Mouse (Mus musculus) limb, embryonic 15.5 days (tissue): Measurements from ENCODE around the gene Agpat1. TPM values are rescaled to one million over a fixed set of nuclear protein-coding genes. Genes with fewer than 3 reads are reported as not detected.

Experiments
- ATAC-seq: fragments of 200-750 bp; cut with Nextera tagmentation; 2 replicates; pipeline ENCODE4 v1.8.0; 2017; ENCODE audit warnings: low read depth, moderate TSS enrichment; ENCODE audit not compliant: insufficient number of reproducible peaks, low FRiP score, low TSS enrichment
- H3K27ac ChIP-seq: fragments of 300-500 bp; sonication (generic); 2 replicates; pipeline ENCODE4 v1.5.1; 2015; ENCODE audit warnings: moderate library complexity, mild to moderate bottlenecking, inconsistent platforms
- H3K27me3 ChIP-seq: fragments of 300-500 bp; sonication (generic); 2 replicates; pipeline ENCODE4 v1.6.1; 2015; ENCODE audit warnings: inconsistent platforms
- H3K36me3 ChIP-seq: fragments of 300-500 bp; sonication (generic); 2 replicates; pipeline ENCODE4 v1.6.1; 2015; ENCODE audit warnings: inconsistent platforms
- H3K4me1 ChIP-seq: fragments of 300-500 bp; sonication (generic); 2 replicates; pipeline ENCODE4 v1.6.1; 2015; ENCODE audit warnings: inconsistent platforms
- H3K4me2 ChIP-seq: fragments of 300-500 bp; sonication (generic); 2 replicates; pipeline ENCODE4 v1.6.1; 2015; ENCODE audit warnings: mild to moderate bottlenecking, inconsistent platforms
- H3K4me3 ChIP-seq: fragments of 300-500 bp; sonication (generic); 2 replicates; pipeline ENCODE4 v1.5.1; 2015; ENCODE audit warnings: mild to moderate bottlenecking, inconsistent platforms
- H3K9ac ChIP-seq: fragments of 300-500 bp; sonication (generic); 2 replicates; pipeline ENCODE4 v1.6.1; 2015; ENCODE audit warnings: inconsistent platforms
- H3K9me3 ChIP-seq: fragments of 300-500 bp; sonication (generic); 2 replicates; pipeline ENCODE4 v1.6.1; 2016; ENCODE audit warnings: inconsistent platforms
- WGBS: fragments of 180-500 bp; shearing (Covaris S2); methylation state at CpG from one replicate; pipeline ENCODE4 v1.1.7; 2015; 5-methylcytosine and 5-hydroxymethylcytosine counted together
- polyA plus RNA-seq: library from polyadenylated mRNA; unstranded; fragments of >200 nt; fragmentation: Nextera tagmentation; extraction: Ambion mirVana; gene quantifications from 2 replicates; pipeline ENCODE4 v1.2.1, GENCODE M21; 2015

Gene Agpat1
- 45.8 and 50.6 TPM in 2 replicates for polyA plus RNA-seq

GRCm38 (mm10) chr17:34604061-34604508 lies at the start of gene Agpat1:
Agpat1 (plus strand) TSS chr17:34604262.
- Histone ChIP-seq H3K9ac (peak within 1 kb of the TSS; percentile 65), H3K27me3 (no peaks in the 10 kb centered on the region), H3K9me3 (no peaks in the 10 kb centered on the region), H3K4me3 (peak within 1 kb of the TSS; percentile 84), H3K36me3 (peaks cover 28% of the 10 kb centered on the region), H3K4me2 (peak within 1 kb of the TSS; percentile 86), H3K4me1 (peaks cover 57% of the 10 kb centered on the region), H3K27ac (peak within 1 kb of the TSS; percentile 89)
- peak; percentile 90 for ATAC-seq
- under 1% methylated on average over 35 of the region's 35 CpGs for WGBS

GRCm38 (mm10) chr17:34555483-34555882 lies 48.6 kb upstream of the Agpat1 start:
- no peak overlapping the region for H3K27ac ChIP-seq
- no peaks in the 10 kb centered on the region for H3K4me1 ChIP-seq
- no peak overlapping the region for H3K4me3 ChIP-seq
- H3K9ac ChIP-seq = no peak overlapping the region
- WGBS = 18% methylated on average over 5 of the region's 5 CpGs
- no peaks in the 10 kb centered on the region for H3K36me3 ChIP-seq
- H3K9me3 ChIP-seq = no peaks in the 10 kb centered on the region
- no peak for ATAC-seq
- H3K4me2 ChIP-seq = no peak overlapping the region
- no peaks in the 10 kb centered on the region for H3K27me3 ChIP-seq

- Histone ChIP-seq H3K27me3 (no peaks in the 10 kb centered on the region), H3K9ac (no peak overlapping the region), H3K9me3 (no peaks in the 10 kb centered on the region), H3K4me1 (no peaks in the 10 kb centered on the region), H3K4me3 (no peak overlapping the region), H3K36me3 (no peaks in the 10 kb centered on the region), H3K4me2 (no peak overlapping the region), H3K27ac (no peak overlapping the region)
- 81% methylated on average over 8 of the region's 8 CpGs for WGBS
- no peak for ATAC-seq
Measured at GRCm38 (mm10) chr17:34556406-34556805, 47.7 kb upstream of the Agpat1 start.

DNA sequence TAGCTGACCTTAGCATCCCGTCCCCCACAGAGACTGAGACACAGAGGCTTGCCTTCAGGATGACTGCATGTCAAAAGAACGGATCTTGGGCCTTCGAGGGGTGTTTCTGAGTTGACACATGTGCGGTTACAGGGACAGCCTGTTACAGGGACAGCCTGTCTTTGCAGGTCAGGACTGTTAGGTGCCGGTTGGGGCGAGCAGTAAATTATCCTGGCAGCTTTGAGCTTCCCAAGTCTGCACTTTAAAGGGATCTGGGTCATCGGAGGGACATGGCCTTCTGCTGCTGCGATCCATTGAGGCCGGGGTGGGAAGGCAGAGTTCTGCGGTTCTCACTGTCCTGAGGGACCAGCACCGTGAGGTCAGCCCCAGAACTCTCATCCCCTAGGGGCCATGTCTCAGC lies 46.7 kb upstream of the Agpat1 start:
- H3K27me3 ChIP-seq = no peaks in the 10 kb centered on the region
- WGBS = 47% methylated on average over 11 of the region's 11 CpGs
- no peak overlapping the region for H3K9ac ChIP-seq
- no peak overlapping the region for H3K4me2 ChIP-seq
- H3K4me1 ChIP-seq = no peaks in the 10 kb centered on the region
- H3K4me3 ChIP-seq = no peak overlapping the region
- H3K9me3 ChIP-seq = no peaks in the 10 kb centered on the region
- H3K27ac ChIP-seq = no peak overlapping the region
- ATAC-seq = no peak
- H3K36me3 ChIP-seq = no peaks in the 10 kb centered on the region

DNA sequence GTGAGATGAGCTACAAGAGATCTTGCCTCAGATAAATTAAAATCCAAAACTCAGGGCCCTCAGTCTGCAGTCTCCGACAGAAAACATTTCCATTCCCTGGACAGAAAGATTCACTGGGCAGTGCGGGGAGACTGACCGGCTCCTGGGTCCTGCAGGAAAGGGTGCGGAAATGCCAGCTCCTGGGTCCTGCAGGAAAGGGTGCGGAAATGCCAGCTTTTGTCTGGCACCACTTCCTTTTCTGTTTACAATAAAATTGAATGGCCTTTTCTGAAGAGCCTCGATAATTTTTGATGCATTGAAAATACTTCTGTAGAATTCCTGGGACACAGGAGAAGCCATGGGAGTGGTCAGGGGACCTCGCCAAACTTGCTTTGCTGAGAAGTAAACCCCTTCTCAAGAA lies 44.9 kb upstream of the Agpat1 start:
- WGBS = 83% methylated on average over 7 of the region's 7 CpGs
- Histone ChIP-seq H3K4me2 (no peak overlapping the region), H3K4me3 (no peak overlapping the region), H3K9ac (no peak overlapping the region), H3K27me3 (no peaks in the 10 kb centered on the region), H3K36me3 (no peaks in the 10 kb centered on the region), H3K27ac (no peak overlapping the region), H3K9me3 (no peaks in the 10 kb centered on the region), H3K4me1 (peaks cover 3% of the 10 kb centered on the region)
- ATAC-seq = no peak

GRCm38 (mm10) chr17:34559895-34560294 lies 44.2 kb upstream of the Agpat1 start:
- H3K4me1 ChIP-seq = peaks cover 11% of the 10 kb centered on the region
- ATAC-seq = no peak
- 28% methylated on average over 15 of the region's 15 CpGs for WGBS

DNA sequence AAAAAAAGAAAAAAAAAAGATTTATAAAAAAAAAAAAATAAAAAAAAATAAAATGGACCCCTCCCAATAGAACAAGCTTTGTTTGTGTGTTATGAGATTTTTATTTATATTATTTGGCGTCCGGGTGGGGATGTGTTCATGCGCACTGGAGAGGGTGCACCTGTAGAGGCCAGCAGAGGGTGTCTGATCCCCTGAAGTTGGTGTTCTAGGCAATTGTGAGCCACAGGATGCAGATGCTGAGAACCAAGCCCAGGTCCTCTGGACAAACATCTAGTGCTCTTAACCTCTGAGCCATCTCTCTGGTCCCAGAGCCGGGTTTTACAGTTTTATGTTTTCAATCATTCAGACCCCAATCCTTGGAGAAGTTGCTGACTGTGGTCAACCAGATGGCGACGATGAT lies 43.6 kb upstream of the Agpat1 start:
- H3K4me3 ChIP-seq = no peak overlapping the region
- no peak overlapping the region for H3K4me2 ChIP-seq
- ATAC-seq = no peak
- no peaks in the 10 kb centered on the region for H3K36me3 ChIP-seq
- H3K27ac ChIP-seq = no peak overlapping the region
- 91% methylated on average over 6 of the region's 6 CpGs for WGBS
- no peaks in the 10 kb centered on the region for H3K9me3 ChIP-seq
- peaks cover 13% of the 10 kb centered on the region for H3K4me1 ChIP-seq
- H3K27me3 ChIP-seq = 0 out of 2 replicates have a peak, but pooled peaks cover 3% of the 10 kb centered on the region
- H3K9ac ChIP-seq = no peak overlapping the region

More at GRCm38 (mm10) chr17:34559895-34560294, 44.2 kb upstream of the Agpat1 start:
- Histone ChIP-seq H3K4me2 (no peak overlapping the region), H3K9me3 (no peaks in the 10 kb centered on the region), H3K9ac (no peak overlapping the region), H3K36me3 (no peaks in the 10 kb centered on the region), H3K4me3 (no peak overlapping the region), H3K27ac (no peak overlapping the region), H3K27me3 (0 out of 2 replicates have a peak, but pooled peaks cover 2% of the 10 kb centered on the region)

DNA sequence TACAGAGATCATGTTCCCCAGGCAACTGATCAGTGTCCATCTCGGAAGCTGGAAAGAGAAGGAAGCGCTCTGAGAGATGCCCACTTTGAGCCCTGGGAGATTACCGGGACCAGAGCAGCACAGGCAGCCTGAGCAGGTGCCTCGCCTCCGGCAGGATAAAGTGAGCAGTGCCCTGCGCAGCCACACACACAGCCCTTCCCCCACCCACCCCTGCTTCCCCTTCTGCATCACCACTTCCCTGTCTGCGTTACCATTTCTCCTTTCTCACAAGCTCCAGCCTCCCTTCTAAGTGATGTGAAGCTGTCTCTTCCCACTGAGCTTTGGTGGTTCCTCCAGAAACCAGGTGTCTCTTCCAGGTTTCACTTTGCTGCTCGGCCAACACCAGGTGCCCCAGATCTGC lies 42.9 kb upstream of the Agpat1 start:
- Histone ChIP-seq H3K4me3 (no peak overlapping the region), H3K9me3 (no peaks in the 10 kb centered on the region), H3K4me1 (peaks cover 13% of the 10 kb centered on the region), H3K27me3 (0 out of 2 replicates have a peak, but pooled peaks cover 3% of the 10 kb centered on the region), H3K36me3 (no peaks in the 10 kb centered on the region), H3K27ac (0 out of 2 replicates have a peak overlapping the region, but pooled peaks have one; percentile 27), H3K9ac (no peak overlapping the region), H3K4me2 (no peak overlapping the region)
- WGBS = 25% methylated on average over 8 of the region's 8 CpGs
- ATAC-seq = no peak

- Histone ChIP-seq H3K4me1 (peaks cover 13% of the 10 kb centered on the region), H3K9ac (no peak overlapping the region), H3K27me3 (0 out of 2 replicates have a peak, but pooled peaks cover 12% of the 10 kb centered on the region), H3K27ac (no peak overlapping the region), H3K36me3 (no peaks in the 10 kb centered on the region), H3K4me3 (no peak overlapping the region), H3K9me3 (no peaks in the 10 kb centered on the region), H3K4me2 (no peak overlapping the region)
- WGBS = 70% methylated on average over 3 of the region's 3 CpGs
- ATAC-seq = no peak
Measured at GRCm38 (mm10) chr17:34562595-34562994, 41.5 kb upstream of the Agpat1 start.

- Histone ChIP-seq H3K36me3 (no peaks in the 10 kb centered on the region), H3K27me3 (0 out of 2 replicates have a peak, but pooled peaks cover 16% of the 10 kb centered on the region), H3K4me2 (no peak overlapping the region), H3K27ac (no peak overlapping the region), H3K9me3 (no peaks in the 10 kb centered on the region), H3K4me1 (peaks cover 13% of the 10 kb centered on the region), H3K4me3 (no peak overlapping the region), H3K9ac (no peak overlapping the region)
- ATAC-seq = no peak
- WGBS = 64% methylated on average over 11 of the region's 11 CpGs
Measured at GRCm38 (mm10) chr17:34563354-34563753, 40.7 kb upstream of the Agpat1 start.

DNA sequence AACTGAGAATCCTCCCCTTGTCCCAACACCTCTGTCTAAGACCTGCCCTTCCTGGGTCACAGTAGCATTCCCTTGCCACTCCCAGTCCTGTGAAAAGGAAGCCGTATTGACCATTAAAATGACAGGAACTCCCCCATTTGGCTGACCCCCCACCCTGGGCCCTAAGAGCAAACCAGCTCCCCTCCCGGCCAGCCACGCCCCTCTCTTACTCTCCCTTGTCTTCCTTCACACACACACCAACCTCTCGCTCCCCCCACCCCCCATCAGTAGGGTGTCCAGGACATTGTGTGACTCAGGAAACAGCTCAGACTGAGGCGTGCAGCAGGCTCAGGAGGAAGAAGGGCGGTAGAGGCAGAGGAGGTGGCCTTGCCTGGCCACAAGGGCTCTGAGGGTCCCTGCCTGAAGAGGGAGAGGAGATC lies 40.0 kb upstream of the Agpat1 start, which contains the start of gene Notch4:
Notch4 (plus strand) TSS at position 266 of the 419 bp plus-strand sequence.
- 0 out of 2 replicates have a peak within 1 kb of the TSS, but pooled peaks have one; percentile 7 for H3K4me2 ChIP-seq
- no peak for ATAC-seq
- no peak within 1 kb of the TSS; the same call in 1 of the 2 replicates for H3K27ac ChIP-seq
- no peaks in the 10 kb centered on the region for H3K36me3 ChIP-seq
- no peaks in the 10 kb centered on the region for H3K9me3 ChIP-seq
- H3K4me3 ChIP-seq = peak within 1 kb of the TSS; percentile 9; the same call in 1 of the 2 replicates
- 0 out of 2 replicates have a peak, but pooled peaks cover 20% of the 10 kb centered on the region for H3K27me3 ChIP-seq
- 10% methylated on average over 6 of the region's 6 CpGs for WGBS
- H3K9ac ChIP-seq = no peak within 1 kb of the TSS
- H3K4me1 ChIP-seq = peaks cover 13% of the 10 kb centered on the region

- Histone ChIP-seq H3K4me3 (peak overlapping the region; percentile 9; the same call in 1 of the 2 replicates), H3K4me1 (peaks cover 13% of the 10 kb centered on the region), H3K27ac (no peak overlapping the region), H3K9me3 (no peaks in the 10 kb centered on the region), H3K9ac (no peak overlapping the region), H3K4me2 (0 out of 2 replicates have a peak overlapping the region, but pooled peaks have one; percentile 7), H3K27me3 (0 out of 2 replicates have a peak, but pooled peaks cover 20% of the 10 kb centered on the region), H3K36me3 (no peaks in the 10 kb centered on the region)
- 50% methylated on average over 3 of the region's 3 CpGs for WGBS
- ATAC-seq = no peak
Measured at GRCm38 (mm10) chr17:34564796-34565195, 39.3 kb upstream of the Agpat1 start.
